Mouse (Mus musculus): ENCODE data around the gene Nuak2. TPM values are rescaled to one million over a fixed set of nuclear protein-coding genes. Genes with fewer than 3 reads are reported as not detected.

The Nuak2 gene
- total RNA-seq (2023), result 18.3 TPM

GRCm38 (mm10) chr1:132315889-132316624, at the start of gene Nuak2:
Nuak2 (plus strand) TSS chr1:132316126.

GRCm38 (mm10) chr1:132298425-132298800, 17.5 kb upstream of the Nuak2 start, which contains the start of gene Klhdc8a:
Klhdc8a (plus strand) TSS chr1:132298626.

Other genes with a start within 250 kb of the Nuak2 start
- 0.23 TPM for gene Mfsd4a, start 248.1 kb upstream of the Nuak2 start, total RNA-seq (2023)
- not detected for gene Cdk18, start 176.4 kb upstream of the Nuak2 start, total RNA-seq (2023)
- not detected for gene Lemd1, start 124.7 kb upstream of the Nuak2 start, total RNA-seq (2023)
- not detected for gene AC124108.1, start 124.7 kb upstream of the Nuak2 start, total RNA-seq (2023)
- gene Gm10188, start 86.4 kb upstream of the Nuak2 start, total RNA-seq (2023), result not detected
- gene Klhdc8a, start 17.5 kb upstream of the Nuak2 start, total RNA-seq (2023), result not detected
- gene Tmcc2, start 75.2 kb downstream of the Nuak2 start, total RNA-seq (2023), result 5.0 TPM
- 17.1 TPM for gene Dstyk, start 101.4 kb downstream of the Nuak2 start, total RNA-seq (2023)
- gene Rbbp5, start 161.2 kb downstream of the Nuak2 start, total RNA-seq (2023), result 50.4 TPM
- 11.6 TPM for gene Tmem81, start 190.1 kb downstream of the Nuak2 start, total RNA-seq (2023)
- 0.94 TPM for gene Cntn2, start 227.1 kb downstream of the Nuak2 start, total RNA-seq (2023)

All from CD4-positive naive resting alpha-beta T cell, adult 76 days (primary cell).